Mouse (Mus musculus) erythroid progenitor cell, adult 5-6 weeks (primary cell): ENCODE data around the gene Adprh. TPM values are rescaled to one million over a fixed set of nuclear protein-coding genes. Genes with fewer than 3 reads are reported as not detected.

Experiments
- ATAC-seq: replicated peaks from 2 replicates; pipeline ENCODE4 v1.8.0; 2016; ENCODE audit warnings: moderate number of reproducible peaks, mild to moderate bottlenecking, moderate TSS enrichment, inconsistent platforms; ENCODE audit not compliant: poor library complexity, low FRiP score, severe bottlenecking
- total RNA-seq, 2 experiments: library from RNA; stranded (forward) in 1 of 2; stranded (reverse) in 1 of 2; fragments of 150-400 nt in 1 of 2; fragments of 186-747, 209-891 nt in 1 of 2; gene quantifications; 2 replicates each; pipeline versions ENCODE4 v1.2.3 to v1.2.4; 2015 to 2017; ENCODE audit warnings: low replicate concordance in 2 of 2

The Adprh gene
- total RNA-seq, 2 experiments from 2014 or later = 1.9 to 6.7 TPM

DNA sequence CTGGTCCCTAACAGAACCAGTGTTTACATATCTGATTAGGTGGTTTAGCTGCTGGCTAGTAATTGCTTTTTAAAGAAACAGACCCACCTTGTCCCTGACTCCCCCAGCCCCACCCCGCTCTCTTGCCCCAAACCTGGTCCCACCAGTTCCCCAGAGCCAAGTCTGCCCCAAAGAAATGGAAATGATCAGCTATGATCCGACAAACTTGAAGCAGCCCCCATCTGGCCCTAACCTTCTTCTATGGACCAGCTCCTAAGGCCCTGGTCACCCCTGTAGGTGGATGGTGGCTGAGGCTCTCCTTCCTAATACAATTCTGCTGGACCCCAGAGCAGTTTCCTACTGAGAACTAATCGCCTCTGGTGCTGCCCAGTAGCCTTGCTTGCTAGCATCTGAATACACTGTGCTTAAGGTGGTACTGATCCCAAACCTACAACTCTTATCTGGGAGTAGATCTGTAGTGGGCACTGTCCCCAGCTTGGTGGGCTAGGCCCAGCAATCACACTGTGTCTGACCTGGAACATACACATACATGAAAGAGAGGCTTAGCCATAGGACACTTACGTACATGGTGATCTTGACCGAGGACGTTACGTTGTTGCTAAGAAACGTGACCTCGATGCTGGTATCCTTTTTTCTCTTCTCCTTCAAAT lies 52.1 kb downstream of the Adprh start:
- ATAC-seq = no peak

DNA sequence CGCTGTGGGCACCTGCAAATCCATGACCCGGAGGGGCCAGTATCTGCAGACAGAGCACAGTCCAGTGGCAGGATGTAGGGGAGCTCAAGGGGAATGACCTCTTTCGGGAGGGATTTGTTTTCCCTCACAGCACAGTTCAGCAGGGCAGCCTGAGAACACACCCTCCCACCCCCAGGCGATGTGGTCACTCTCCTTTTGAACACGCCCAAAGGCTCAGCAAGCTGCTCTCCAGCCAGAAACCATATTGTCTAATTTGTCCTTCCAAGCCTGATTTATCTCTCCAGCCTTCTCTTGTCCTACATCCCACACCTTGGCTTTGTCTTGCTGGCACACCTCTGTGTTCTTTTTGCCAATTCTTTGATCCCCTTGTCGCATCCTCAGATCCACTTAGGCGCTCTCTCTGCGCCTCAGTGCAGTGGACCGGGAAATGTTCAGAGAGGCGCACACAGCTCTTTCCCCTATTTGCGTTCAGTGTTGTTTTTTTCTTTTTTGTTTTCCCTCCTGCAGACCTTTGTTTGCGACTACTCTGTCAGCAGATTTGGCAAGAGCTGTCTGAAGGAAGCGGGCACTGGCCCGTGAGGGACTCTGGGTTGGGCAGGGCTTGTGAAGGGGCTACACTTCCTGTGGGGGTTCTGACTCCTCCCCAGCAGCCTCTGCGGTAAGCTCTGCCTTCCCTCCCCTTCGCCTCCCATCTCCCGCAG lies 52.8 kb downstream of the Adprh start:
- ATAC-seq = no peak

DNA sequence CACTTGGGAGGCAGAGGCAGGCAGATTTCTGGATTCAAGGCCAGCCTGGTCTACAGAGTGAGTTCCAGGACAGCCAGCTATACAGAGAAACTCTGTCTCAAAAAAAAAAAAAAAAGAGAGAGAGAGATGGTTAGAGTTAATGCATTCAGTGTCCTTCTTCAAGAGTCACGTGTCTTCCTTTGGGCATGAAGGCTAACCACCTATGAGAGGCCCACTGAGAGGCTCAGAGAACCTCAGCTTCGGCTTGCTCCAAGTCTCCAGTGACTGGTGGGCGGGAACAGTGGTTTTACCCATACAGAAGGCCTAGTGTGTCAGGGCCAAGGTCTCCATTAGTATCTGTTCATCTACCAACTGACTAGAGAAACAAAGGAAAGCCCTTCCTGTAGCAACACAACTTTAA lies 53.4 kb downstream of the Adprh start:
- no peak for ATAC-seq

GRCm38 (mm10) chr16:38398266-38398665 lies 54.2 kb downstream of the Adprh start:
- no peak for ATAC-seq

GRCm38 (mm10) chr16:38396155-38396554 lies 56.3 kb downstream of the Adprh start:
- ATAC-seq = no peak

GRCm38 (mm10) chr16:38395060-38395730 lies 57.3 kb downstream of the Adprh start:
- ATAC-seq = no peak

DNA sequence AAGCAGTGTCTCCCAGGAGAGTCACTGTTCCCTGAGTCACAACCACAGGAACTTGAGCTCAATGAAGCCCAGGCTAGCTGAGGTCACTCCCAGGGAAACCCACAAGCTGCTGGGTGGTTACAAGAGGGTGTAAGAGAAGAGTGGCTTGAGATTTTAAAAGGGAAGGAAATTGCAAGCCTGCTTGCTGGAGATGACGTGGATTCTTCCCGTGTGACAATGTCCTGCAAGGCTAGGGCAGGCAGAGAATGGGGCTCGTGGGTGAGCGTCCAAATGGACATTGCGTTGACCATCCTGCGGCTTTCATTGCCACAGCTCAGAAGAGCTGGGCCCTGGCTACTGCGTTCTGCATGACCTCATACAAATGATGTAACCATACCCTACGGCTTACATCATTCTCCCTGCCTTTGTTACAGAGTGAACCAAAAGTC lies 58.3 kb downstream of the Adprh start:
- ATAC-seq = 0 out of 2 replicates have a peak, but pooled peaks have one; percentile 19

Other genes with a start within 250 kb of the Adprh start
- not detected in 2 replicates for gene Nr1i2, start 157.9 kb downstream of the Adprh start, total RNA-seq (2015; ENCODE audit: low replicate concordance)
- gene Nr1i2, start 157.9 kb downstream of the Adprh start, total RNA-seq (2017; ENCODE audit: low replicate concordance) = not detected in 2 replicates
- gene Maats1, start 110.6 kb downstream of the Adprh start, total RNA-seq (2015; ENCODE audit: low replicate concordance) = not detected in 2 replicates
- not detected in 2 replicates for gene Maats1, start 110.6 kb downstream of the Adprh start, total RNA-seq (2017; ENCODE audit: low replicate concordance)
- 157 and 170 TPM in 2 replicates for gene Cox17, start 105.7 kb downstream of the Adprh start, total RNA-seq (2015; ENCODE audit: low replicate concordance)
- gene Cox17, start 105.7 kb downstream of the Adprh start, total RNA-seq (2017; ENCODE audit: low replicate concordance) = 196 and 437 TPM in 2 replicates
- gene Gm21987, start 105.7 kb downstream of the Adprh start, total RNA-seq (2015; ENCODE audit: low replicate concordance) = not detected in 2 replicates
- gene Gm21987, start 105.7 kb downstream of the Adprh start, total RNA-seq (2017; ENCODE audit: low replicate concordance) = not detected in 2 replicates
- gene Popdc2, start 90.5 kb downstream of the Adprh start, total RNA-seq (2015; ENCODE audit: low replicate concordance) = 21.6 and 24.3 TPM in 2 replicates
- 18.8 and 23.0 TPM in 2 replicates for gene Popdc2, start 90.5 kb downstream of the Adprh start, total RNA-seq (2017; ENCODE audit: low replicate concordance)
- not detected in 2 replicates for gene Pla1a, start 19.6 kb downstream of the Adprh start, total RNA-seq (2015; ENCODE audit: low replicate concordance)
- not detected in 2 replicates for gene Pla1a, start 19.6 kb downstream of the Adprh start, total RNA-seq (2017; ENCODE audit: low replicate concordance)
- gene Cd80, start 2.9 kb upstream of the Adprh start, total RNA-seq (2015; ENCODE audit: low replicate concordance) = not detected in 2 replicates
- gene Cd80, start 2.9 kb upstream of the Adprh start, total RNA-seq (2017; ENCODE audit: low replicate concordance) = not detected in 2 replicates
- 4.0 and 7.5 TPM in 2 replicates for gene Timmdc1, start 70.0 kb upstream of the Adprh start, total RNA-seq (2015; ENCODE audit: low replicate concordance)
- 5.5 and 14.8 TPM in 2 replicates for gene Timmdc1, start 70.0 kb upstream of the Adprh start, total RNA-seq (2017; ENCODE audit: low replicate concordance)
- 2.9 and 10.8 TPM in 2 replicates for gene Poglut1, start 97.6 kb upstream of the Adprh start, total RNA-seq (2015; ENCODE audit: low replicate concordance)
- gene Poglut1, start 97.6 kb upstream of the Adprh start, total RNA-seq (2017; ENCODE audit: low replicate concordance) = 5.3 TPM in 1 of 2 replicates, not detected in the other
- 28.5 and 33.9 TPM in 2 replicates for gene Tmem39a, start 106.0 kb upstream of the Adprh start, total RNA-seq (2015; ENCODE audit: low replicate concordance)
- gene Tmem39a, start 106.0 kb upstream of the Adprh start, total RNA-seq (2017; ENCODE audit: low replicate concordance) = 5.3 and 16.8 TPM in 2 replicates